Mouse (Mus musculus): ENCODE results near the gene Sync. TPM values are rescaled to one million over a fixed set of nuclear protein-coding genes. Genes with fewer than 3 reads are reported as not detected.

Sync gene
- total and polyA plus RNA-seq, 3 experiments = 0.16 TPM; not detected in 2

DNA sequence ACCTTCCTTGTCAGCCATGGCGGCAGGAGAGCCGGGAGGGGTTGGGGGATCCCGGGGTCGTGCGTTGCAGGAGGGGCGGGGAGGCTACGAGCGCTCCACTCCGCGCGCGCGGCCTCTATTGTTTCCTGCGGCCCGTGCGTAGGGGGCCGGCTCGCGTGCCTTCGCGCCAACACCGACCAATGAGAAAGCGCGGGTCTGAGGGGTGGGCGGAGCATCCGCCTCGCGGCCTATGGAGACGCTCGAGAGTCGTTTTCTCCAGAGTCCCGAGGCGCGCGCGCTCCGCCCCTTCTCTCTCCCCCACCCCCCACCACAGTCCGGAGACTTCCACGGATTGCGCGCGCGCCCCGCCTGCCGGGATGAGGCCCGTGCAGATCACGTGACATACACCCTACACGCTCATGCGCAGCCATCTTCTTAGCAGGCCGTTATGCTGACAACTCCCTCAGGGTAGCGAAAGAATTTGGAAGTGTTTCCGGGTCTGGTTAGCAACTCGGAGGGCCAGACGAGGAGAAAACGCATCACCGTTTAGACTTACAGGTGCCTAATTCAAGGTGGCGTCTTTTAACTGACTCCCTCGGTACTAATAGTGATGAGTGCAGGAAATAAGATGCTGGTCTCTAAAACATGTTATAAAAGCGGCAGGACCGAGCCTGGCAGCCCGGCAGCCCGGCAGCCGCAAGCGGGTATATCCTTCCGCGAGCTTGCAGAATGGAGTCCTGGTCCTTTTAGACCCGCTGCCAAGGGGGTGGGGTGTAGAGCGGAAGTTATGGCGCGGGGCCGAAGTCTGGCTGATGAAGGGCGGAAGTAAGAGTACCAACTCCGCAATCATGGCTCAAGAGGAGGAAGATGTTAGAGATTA is 48.0 kb downstream of the Sync start, which contains the start of the genes Rbbp4 and Zbtb8os:
Gene Rbbp4 (minus strand): TSS at position 155 of the 859 bp plus-strand sequence.
Gene Zbtb8os (plus strand): TSS at position 480 of the 859 bp plus-strand sequence.
- Histone ChIP-seq H3K9me3 (replicated peaks; ENCODE audit: low read length) (no peaks in the 10 kb centered on the region), H3K4me3 (replicated peaks in 1 of 3; ENCODE audit: low read depth in 2 of 3, low read length in 2 of 3, poor library complexity in 1 of 3) (peak within 1 kb of the TSS; percentile 82 to 97 (median 90)), H3K79me2 (replicated peaks; ENCODE audit: control insufficient read depth, extremely low read depth, insufficient read depth, poor library complexity, severe bottlenecking) (peaks cover 62% of the 10 kb centered on the region), H3K36me3 (replicated peaks in 1 of 2; ENCODE audit: control insufficient read depth in 1 of 2, insufficient read depth in 1 of 2, low read length in 1 of 2) (peaks cover 32 to 48% of the 10 kb centered on the region in 2 experiments), H3K27me3 (replicated peaks) (no peaks in the 10 kb centered on the region), H3K9ac (ENCODE audit: insufficient read depth, low read depth) (peak within 1 kb of the TSS; percentile 99), H3K27ac (ENCODE audit: insufficient read depth, low read depth) (peak within 1 kb of the TSS; percentile 95), H3K4me2 (ENCODE audit: insufficient read depth, low read depth, poor library complexity, severe bottlenecking) (peak within 1 kb of the TSS; percentile 48), H3K4me1 (ENCODE audit: control insufficient read depth in 1 of 2, insufficient read depth in 2 of 2) (peaks cover 7 to 56% of the 10 kb centered on the region in 2 experiments; a peak in 3 of 4 replicates)
- in situ Hi-C loops (cut with MboI; ENCODE audit: low pct_ligation_motif_present, low pct_unique_long_range_greater_than_20kb, low sequenced_read_pairs) = no loop called here
- peak; percentile 97 for DNase-seq (ENCODE audit: extremely low read depth)
- TF ChIP-seq HCFC1 (IDR thresholded peaks at IDR 0.05; ENCODE audit: low read depth, low read length) (peak; percentile 81), E2F4 (IDR thresholded peaks at IDR 0.05; ENCODE audit: insufficient replicate concordance, low read depth, low read length) (0 out of 2 replicates have a peak, but pooled peaks have one; percentile 56), ZMIZ1 (IDR thresholded peaks at IDR 0.05; ENCODE audit: low read depth, low read length) (0 out of 2 replicates have a peak, but pooled peaks have one; percentile 32), MXI1 (IDR thresholded peaks at IDR 0.05; ENCODE audit: low read depth, low read length) (peak; percentile 9), SIN3A (IDR thresholded peaks at IDR 0.05; ENCODE audit: low read length) (peak; percentile 73), JUN (IDR thresholded peaks at IDR 0.05; ENCODE audit: insufficient read depth, low read depth, low read length) (no peak), PAX5 (IDR thresholded peaks at IDR 0.05; ENCODE audit: low read length) (no peak), ELF1 (IDR thresholded peaks at IDR 0.05; ENCODE audit: low read depth, low read length) (peak; percentile 90), TCF12 (IDR thresholded peaks at IDR 0.05; ENCODE audit: low read depth, low read length) (peak; percentile 66; the same call in 1 of the 2 replicates), IRF4 (IDR thresholded peaks at IDR 0.05; ENCODE audit: low read depth, low read length) (no peak; the same call in 1 of the 2 replicates), RCOR1 (conservative IDR thresholded peaks at IDR 0.05; ENCODE audit: low read depth, low read length) (no peak), CTCF (conservative IDR thresholded peaks at IDR 0.05 in 1 of 2, IDR thresholded peaks at IDR 0.05 in 1 of 2; ENCODE audit: low read depth in 2 of 2, low read length in 2 of 2) (no peak), POLR2A (IDR thresholded peaks at IDR 0.05; ENCODE audit: low read depth, low read length) (peak; percentile 77), CHD2 (IDR thresholded peaks at IDR 0.05; ENCODE audit: low read length) (no peak; the same call in 1 of the 2 replicates), EP300 (IDR thresholded peaks at IDR 0.05; ENCODE audit: low read length) (no peak), RAD21 (IDR thresholded peaks at IDR 0.05; ENCODE audit: low read depth, low read length) (no peak), KAT2A (IDR thresholded peaks at IDR 0.05; ENCODE audit: insufficient replicate concordance, low read length) (0 out of 2 replicates have a peak, but pooled peaks have one; percentile 0), MEF2A (IDR thresholded peaks at IDR 0.05; ENCODE audit: borderline replicate concordance, low read depth, low read length) (no peak; the same call in 1 of the 2 replicates), CHD1 (IDR thresholded peaks at IDR 0.05; ENCODE audit: low read depth, low read length) (no peak), ZNF384 (IDR thresholded peaks at IDR 0.05; ENCODE audit: low read depth, low read length) (no peak), GABPA (IDR thresholded peaks at IDR 0.05; ENCODE audit: insufficient replicate concordance, low read depth, low read length) (no peak), MAX (IDR thresholded peaks at IDR 0.05; ENCODE audit: low read length) (peak; percentile 85), UBTF (IDR thresholded peaks at IDR 0.05; ENCODE audit: low read depth, low read length) (no peak; the same call in 1 of the 2 replicates), SMC3 (IDR thresholded peaks at IDR 0.05; ENCODE audit: low read depth, low read length) (no peak), BHLHE40 (IDR thresholded peaks at IDR 0.05; ENCODE audit: low read depth, low read length) (peak; percentile 97), TBP (conservative IDR thresholded peaks at IDR 0.05; ENCODE audit: low read depth, low read length) (0 out of 2 replicates have a peak, but pooled peaks have one; percentile 38), ETS1 (conservative IDR thresholded peaks at IDR 0.05; ENCODE audit: low read depth, low read length) (peak; percentile 47; the same call in 1 of the 2 replicates), USF1 (IDR thresholded peaks at IDR 0.05; ENCODE audit: low read depth, low read length) (peak; percentile 92), NELFE (IDR thresholded peaks at IDR 0.05; ENCODE audit: low read depth, low read length) (peak; percentile 82), MAFK (IDR thresholded peaks at IDR 0.05; ENCODE audit: insufficient replicate concordance, low read length) (no peak), ZKSCAN1 (IDR thresholded peaks at IDR 0.05; ENCODE audit: borderline replicate concordance, low read depth, low read length) (no peak), ZC3H11A (IDR thresholded peaks at IDR 0.05; ENCODE audit: low read depth, low read length) (no peak), JUND (conservative IDR thresholded peaks at IDR 0.05; ENCODE audit: low read depth, low read length) (0 out of 2 replicates have a peak, but pooled peaks have one; percentile 21), MYC (IDR thresholded peaks at IDR 0.05; ENCODE audit: low read depth, low read length) (peak; percentile 13; the same call in 1 of the 2 replicates), USF2 (conservative IDR thresholded peaks at IDR 0.05; ENCODE audit: low read depth, low read length) (peak; percentile 87), NRF1 (IDR thresholded peaks at IDR 0.05; ENCODE audit: low read depth, low read length) (peak; percentile 86), POLR2AphosphoS2 (IDR thresholded peaks at IDR 0.05; ENCODE audit: low read depth, low read length) (no peak), MAZ (IDR thresholded peaks at IDR 0.05; ENCODE audit: low read depth, low read length) (no peak)
- dilution Hi-C loops (cut with MboI; ENCODE audit: extremely low pct_ligation_motif_present, extremely low pct_unique_long_range_greater_than_20kb, low sequenced_read_pairs) = no loop called here

Measured in CH12.LX (cell line).